Mouse (Mus musculus) cortical plate, adult 2 months (tissue): ENCODE results near the gene Nlrp4a.
"Not testable (repeated sequence)": the region's sequence is repeated elsewhere in the genome, so short reads cannot be mapped to it uniquely, and the experiment has no call there.

Source experiments
- CTCF ChIP-seq: fragments of 200-500 bp; IDR thresholded peaks from 2 replicates; pipeline ENCODE4 v1.5.1; 2011; ENCODE audit warnings: mild to moderate bottlenecking, control low read depth, low read length; ENCODE audit not compliant: insufficient read depth; ENCODE audit errors: extremely low read depth
- POLR2A ChIP-seq: fragments of 200-500 bp; IDR thresholded peaks from 2 replicates; pipeline ENCODE4 v1.6.1; 2011; ENCODE audit warnings: mild to moderate bottlenecking, low read length, control low read depth; ENCODE audit not compliant: insufficient read depth; ENCODE audit errors: extremely low read depth

GRCm38 (mm10) chr7:26403600-26403999 lies 31.3 kb upstream of the Nlrp4a start, which contains the start of gene Nlrp9c:
- not testable (repeated sequence) for TF ChIP-seq POLR2A, CTCF
